Mouse (Mus musculus) heart, embryonic 14.5 days (tissue): Measurements from ENCODE around the gene Pnpla7. TPM values are rescaled to one million over a fixed set of nuclear protein-coding genes. Genes with fewer than 3 reads are reported as not detected.
A peak's percentile ranks its signal among the peaks of the same experiment; 100 is the strongest.

Experiments used
- ATAC-seq: fragments of 200-750 bp; cut with Nextera tagmentation; 2 replicates; pipeline ENCODE4 v1.8.0; 2017; ENCODE audit warnings: low read depth, moderate TSS enrichment; ENCODE audit not compliant: insufficient number of reproducible peaks, insufficient read depth, low FRiP score
- H3K27ac ChIP-seq, 2 experiments: fragments of 200-500 bp in 1 of 2; fragments of 300-500 bp in 1 of 2; sonication (generic) in 1 of 2; replicated peaks in 1 of 2; 2 replicates each; pipeline ENCODE4 v1.5.1; 2012 to 2014; ENCODE audit warnings: low read depth in 2 of 2, low read length in 2 of 2, control low read depth in 1 of 2, mild to moderate bottlenecking in 1 of 2, mixed read lengths in 1 of 2; ENCODE audit not compliant: control insufficient read depth in 1 of 2, insufficient read depth in 1 of 2
- H3K27me3 ChIP-seq: fragments of 300-500 bp; sonication (generic); 2 replicates; pipeline ENCODE4 v1.6.1; 2014; ENCODE audit warnings: mild to moderate bottlenecking, low read length, control low read depth; ENCODE audit not compliant: control insufficient read depth, insufficient read depth
- H3K36me3 ChIP-seq: fragments of 300-500 bp; sonication (generic); 2 replicates; pipeline ENCODE4 v1.6.1; 2014; ENCODE audit warnings: mild to moderate bottlenecking, control low read depth, low read length, mixed read lengths; ENCODE audit not compliant: control insufficient read depth, insufficient read depth
- H3K4me1 ChIP-seq, 2 experiments: fragments of 200-500 bp in 1 of 2; fragments of 300-500 bp in 1 of 2; sonication (generic) in 1 of 2; 2 replicates each; pipeline ENCODE4 v1.6.1; 2012 to 2014; ENCODE audit warnings: low read length in 2 of 2, control low read depth in 1 of 2, mixed read lengths in 1 of 2; ENCODE audit not compliant: control insufficient read depth in 2 of 2, insufficient read depth in 2 of 2
- H3K4me2 ChIP-seq: fragments of 300-500 bp; sonication (generic); 2 replicates; pipeline ENCODE4 v1.6.1; 2014; ENCODE audit warnings: mild to moderate bottlenecking, low read length
- H3K4me3 ChIP-seq, 2 experiments: fragments of 200-500 bp in 1 of 2; fragments of 300-500 bp in 1 of 2; sonication (generic) in 1 of 2; 2 replicates each; pipeline ENCODE4 v1.5.1; 2012 to 2014; ENCODE audit warnings: low read length in 2 of 2, mild to moderate bottlenecking in 2 of 2, control low read depth in 1 of 2, low read depth in 1 of 2, moderate library complexity in 1 of 2; ENCODE audit not compliant: control insufficient read depth in 1 of 2, insufficient read depth in 1 of 2
- H3K9ac ChIP-seq: fragments of 300-500 bp; sonication (generic); 2 replicates; pipeline ENCODE4 v1.6.1; 2014; ENCODE audit warnings: mild to moderate bottlenecking, low read length
- H3K9me3 ChIP-seq: fragments of 300-500 bp; sonication (generic); 2 replicates; pipeline ENCODE4 v1.6.1; 2016; ENCODE audit warnings: low read length, control low read depth; ENCODE audit not compliant: control insufficient read depth
- WGBS: fragments of 180-500 bp; shearing (Covaris S2); extraction: QIAGEN DNeasy Blood & Tissue Kit; methylation state at CpG from one replicate; pipeline ENCODE4 v1.1.7; 2014; 5-methylcytosine and 5-hydroxymethylcytosine counted together
- polyA plus RNA-seq: library from polyadenylated mRNA; unstranded; fragments of >200 nt; fragmentation: Nextera tagmentation; extraction: Ambion mirVana; gene quantifications from 2 replicates; pipeline ENCODE4 v1.2.1, GENCODE M21; 2014

The Pnpla7 gene
- polyA plus RNA-seq, 1 experiment from 2014 or later, result 15.1 TPM

DNA sequence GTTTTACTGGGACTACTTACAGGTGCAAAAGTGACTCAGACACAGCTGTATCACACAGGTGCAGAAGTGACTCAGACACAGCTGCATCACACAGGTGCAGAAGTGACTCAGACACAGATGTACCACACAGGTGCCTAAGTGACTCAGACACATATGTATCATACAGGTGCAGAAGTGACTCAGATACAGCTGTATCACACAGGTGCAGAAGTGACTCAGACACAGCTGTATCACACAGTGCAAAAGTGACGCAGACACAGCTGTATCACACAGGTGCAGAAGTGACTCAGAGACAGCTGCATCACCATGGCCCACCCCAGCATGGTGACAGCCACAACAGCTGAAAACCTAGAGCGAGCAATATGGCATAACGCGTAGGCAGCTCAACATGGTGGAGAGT is 59.2 kb downstream of the Pnpla7 start:
- WGBS, result 91% methylated on average over 4 of the region's 4 CpGs
- ATAC-seq, result no peak

GRCm38 (mm10) chr2:25040089-25040488 is 64.3 kb downstream of the Pnpla7 start:
- Histone ChIP-seq H3K4me1 (no peaks in the 10 kb centered on the region), H3K27me3 (no peaks in the 10 kb centered on the region), H3K4me3 (no peak overlapping the region), H3K36me3 (no peaks in the 10 kb centered on the region), H3K9me3 (no peaks in the 10 kb centered on the region), H3K9ac (no peak overlapping the region), H3K27ac (no peak overlapping the region), H3K4me2 (no peak overlapping the region)
- no peak for ATAC-seq
- WGBS, result 79% methylated on average over 5 of the region's 5 CpGs

More for the DNA sequence above, 59.2 kb downstream of the Pnpla7 start:
- Histone ChIP-seq H3K4me2 (no peak overlapping the region), H3K36me3 (peaks cover under 1% of the 10 kb centered on the region; the same call in 1 of the 2 replicates), H3K27me3 (no peaks in the 10 kb centered on the region), H3K9me3 (no peaks in the 10 kb centered on the region), H3K27ac (no peak overlapping the region), H3K9ac (no peak overlapping the region), H3K4me1 (no peaks in the 10 kb centered on the region), H3K4me3 (no peak overlapping the region)

DNA sequence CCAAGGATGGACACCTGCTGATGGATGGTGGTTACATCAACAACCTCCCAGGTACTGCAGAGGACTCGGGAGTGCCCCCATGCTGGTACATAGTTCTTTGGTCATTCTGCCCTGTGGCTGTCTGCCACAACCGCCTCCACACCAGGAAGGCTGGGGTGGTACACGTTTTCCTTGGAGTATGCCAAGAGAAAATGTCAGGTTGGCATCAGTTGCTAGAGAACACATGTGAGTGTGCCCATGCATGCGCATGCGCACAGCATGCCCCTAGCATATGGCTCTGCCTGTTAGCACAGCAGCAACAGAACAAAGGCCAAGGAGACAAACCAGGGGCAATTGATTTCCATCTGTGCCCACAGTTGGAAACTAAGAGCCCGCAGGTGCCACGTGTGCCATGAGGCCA is 75.1 kb downstream of the Pnpla7 start:
- H3K9me3 ChIP-seq, result no peaks in the 10 kb centered on the region
- no peak for ATAC-seq
- no peak overlapping the region for H3K27ac ChIP-seq
- no peaks in the 10 kb centered on the region for H3K27me3 ChIP-seq
- peaks cover 9 to 10% of the 10 kb centered on the region in 2 experiments for H3K4me1 ChIP-seq
- WGBS, result 91% methylated on average over 7 of the region's 7 CpGs
- no peak overlapping the region for H3K4me2 ChIP-seq
- no peak overlapping the region for H3K9ac ChIP-seq
- no peak overlapping the region for H3K4me3 ChIP-seq
- 0 out of 2 replicates have a peak, but pooled peaks cover 5% of the 10 kb centered on the region for H3K36me3 ChIP-seq

- H3K27ac ChIP-seq, result no peak overlapping the region
- H3K4me2 ChIP-seq, result no peak overlapping the region
- H3K9me3 ChIP-seq, result no peaks in the 10 kb centered on the region
- H3K4me3 ChIP-seq, result no peak overlapping the region
- no peaks in the 10 kb centered on the region for H3K27me3 ChIP-seq
- ATAC-seq, result no peak
- WGBS, result 85% methylated on average over 8 of the region's 8 CpGs
- H3K36me3 ChIP-seq, result peaks cover 9% of the 10 kb centered on the region; the same call in 1 of the 2 replicates
- peaks cover 9 to 10% of the 10 kb centered on the region in 2 experiments for H3K4me1 ChIP-seq
- no peak overlapping the region for H3K9ac ChIP-seq
These were observed 75.6 kb downstream of the Pnpla7 start for GRCm38 (mm10) chr2:25051450-25051849.

DNA sequence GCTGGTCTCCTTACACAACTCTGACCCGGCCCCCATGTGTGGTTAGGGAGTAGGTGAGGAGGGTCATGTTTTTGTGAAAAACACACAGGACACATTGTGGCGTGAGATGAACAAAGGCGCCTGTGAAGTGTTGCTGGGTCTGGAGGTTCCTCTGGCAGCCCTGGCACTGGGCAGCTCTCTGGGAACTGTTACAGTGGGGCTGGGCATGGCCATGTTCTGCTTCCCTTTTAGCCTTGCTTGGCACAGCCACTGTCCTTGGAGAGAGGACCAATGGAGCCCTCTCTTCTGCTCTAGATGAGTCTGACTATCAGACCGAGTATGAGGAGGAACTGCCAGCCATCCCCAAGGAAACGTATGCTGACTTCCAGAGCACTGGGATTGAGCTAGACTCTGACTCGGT is 77.3 kb downstream of the Pnpla7 start:
- H3K4me3 ChIP-seq, result no peak overlapping the region
- no peaks in the 10 kb centered on the region for H3K27me3 ChIP-seq
- peaks cover 20% of the 10 kb centered on the region for H3K36me3 ChIP-seq
- H3K27ac ChIP-seq, result no peak overlapping the region
- H3K4me1 ChIP-seq, result peaks cover 9 to 10% of the 10 kb centered on the region in 2 experiments
- H3K4me2 ChIP-seq, result no peak overlapping the region
- 80% methylated on average over 6 of the region's 6 CpGs for WGBS
- no peak overlapping the region for H3K9ac ChIP-seq
- H3K9me3 ChIP-seq, result no peaks in the 10 kb centered on the region
- ATAC-seq, result no peak

GRCm38 (mm10) chr2:25054221-25055067 is 78.6 kb downstream of the Pnpla7 start, which contains the start of gene Nsmf:
TSS of gene Nsmf (plus strand) at chr2:25054355.
- H3K9me3 ChIP-seq, result no peaks in the 10 kb centered on the region
- peak within 1 kb of the TSS; percentile 57 to 88 for H3K4me3 ChIP-seq
- no peak within 1 kb of the TSS for H3K27ac ChIP-seq
- H3K9ac ChIP-seq, result peak within 1 kb of the TSS; percentile 77
- WGBS, result 6% methylated on average over 47 of the region's 47 CpGs
- ATAC-seq, result peak; percentile 80
- H3K27me3 ChIP-seq, result no peaks in the 10 kb centered on the region
- peak within 1 kb of the TSS; percentile 79 for H3K4me2 ChIP-seq
- H3K36me3 ChIP-seq, result peaks cover 29% of the 10 kb centered on the region
- peaks cover 9 to 10% of the 10 kb centered on the region in 2 experiments for H3K4me1 ChIP-seq

DNA sequence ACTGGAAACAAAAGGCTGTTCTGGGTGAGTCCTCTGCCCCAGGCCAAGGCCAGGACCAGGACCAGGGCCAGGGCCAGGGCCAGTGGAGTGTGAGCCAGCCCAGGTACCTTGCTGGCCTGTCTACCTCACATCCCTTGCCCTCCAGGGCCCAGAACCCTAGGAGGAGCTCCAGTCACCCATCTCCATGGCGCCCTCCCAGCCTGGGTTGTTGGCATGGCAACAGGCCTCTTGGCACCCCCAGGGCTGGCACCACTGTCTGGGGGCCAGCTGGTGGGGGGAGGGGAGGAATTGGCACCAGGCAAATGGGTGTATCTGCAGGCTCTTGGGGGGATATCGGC is 79.2 kb downstream of the Pnpla7 start:
- Histone ChIP-seq H3K27ac (no peak overlapping the region), H3K4me1 (peaks cover 9 to 10% of the 10 kb centered on the region in 2 experiments), H3K4me3 (peak overlapping the region; percentile 57 to 88), H3K27me3 (no peaks in the 10 kb centered on the region), H3K9me3 (no peaks in the 10 kb centered on the region), H3K4me2 (peak overlapping the region; percentile 79), H3K36me3 (peaks cover 33% of the 10 kb centered on the region), H3K9ac (peak overlapping the region; percentile 77)
- ATAC-seq, result no peak
- 36% methylated on average over 2 of the region's 2 CpGs for WGBS
